Comparison of ENCODE assay signal across 13 mouse cellular contexts in the genomic region with DNA sequence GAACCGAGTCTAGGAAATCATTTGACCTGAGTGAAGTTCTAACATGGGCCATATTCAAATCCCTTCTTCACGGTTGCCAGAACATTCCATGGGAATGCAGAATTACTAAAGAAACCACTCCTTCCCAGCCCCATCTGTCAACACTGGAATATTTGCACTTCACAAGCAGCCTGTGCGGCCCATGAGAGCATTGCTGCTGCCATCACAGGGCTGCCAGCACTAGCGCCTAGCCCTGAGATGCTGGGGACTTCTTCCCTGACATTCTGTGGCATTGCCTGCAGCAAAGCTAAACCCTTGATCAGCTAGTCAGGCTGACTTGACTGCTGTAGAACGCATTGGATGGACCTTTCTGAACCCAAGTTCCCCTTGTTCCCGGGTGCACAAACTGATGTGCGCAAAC.
"Had no signal": no experiment of that assay in that cellular context is flagged by ENCODE, and none has a peak within 500 bp of the region (broad histone marks: within the 10 kb centered on the region; RNA-seq: fewer than 3 reads in every experiment).

No protein-coding gene starts in this region.

- H3K4me3 ChIP-seq: left cerebral cortex, adult 2 months; limb, embryonic 10.5 days; liver, embryonic 15.5 days; neural tube, embryonic 13.5 days had no signal

- DNase-seq: kidney, adult 11 months; kidney, postnatal 10 days; kidney, postnatal 4 days; retina, postnatal 1 day; right cerebral cortex, postnatal 14 days; thymus, postnatal 4 days had no signal

- H3K4me2 ChIP-seq: liver, embryonic 11.5 days; liver, embryonic 15.5 days; neural tube, embryonic 13.5 days had no signal

- H3K9ac ChIP-seq: liver, embryonic 15.5 days; neural tube, embryonic 13.5 days had no signal

- H3K27me3 ChIP-seq: liver, embryonic 15.5 days; neural tube, embryonic 13.5 days had no signal

- H3K27ac ChIP-seq: left cerebral cortex, adult 2 months; limb, embryonic 10.5 days; liver, embryonic 15.5 days; neural tube, embryonic 13.5 days; stomach, postnatal 0 days had no signal

- H3K36me3 ChIP-seq: limb, embryonic 10.5 days; liver, embryonic 15.5 days; neural tube, embryonic 13.5 days had no signal

- ATAC-seq: midbrain, embryonic 16.5 days had no signal

- H3K9me3 ChIP-seq: limb, embryonic 10.5 days; liver, embryonic 15.5 days had no signal

- H3K4me1 ChIP-seq: limb, embryonic 10.5 days; liver, embryonic 15.5 days; neural tube, embryonic 13.5 days had no signal
